Mouse (Mus musculus) macrophage (primary cell): Measurements from ENCODE around the gene Phlpp1. TPM values are rescaled to one million over a fixed set of nuclear protein-coding genes. Genes with fewer than 3 reads are reported as not detected.
"Not testable (repeated sequence)": the region's sequence is repeated elsewhere in the genome, so short reads cannot be mapped to it uniquely, and the experiment has no call there.

Experiments
- H3K27ac ChIP-seq: fragments of 350-480 bp; formaldehyde crosslinking; 2 replicates; pipeline ENCODE4 v1.9.0; 2021
- H3K36me3 ChIP-seq: fragments of 350-480 bp; formaldehyde crosslinking; 2 replicates; pipeline ENCODE4 v1.9.0; 2021; ENCODE audit errors: inconsistent target
- H3K4me3 ChIP-seq: fragments of 350-480 bp; formaldehyde crosslinking; 2 replicates; pipeline ENCODE4 v1.9.0; 2021; ENCODE audit errors: inconsistent target
- H3K79me2 ChIP-seq: fragments of 350-480 bp; formaldehyde crosslinking; 2 replicates; pipeline ENCODE4 v1.9.0; 2021; ENCODE audit errors: inconsistent target
- WGBS: methylation state at CpG from one replicate; pipeline ENCODE4 v1.1.7; 2026; ENCODE audit warnings: inconsistent platforms; ENCODE audit not compliant: missing documents; 5-methylcytosine and 5-hydroxymethylcytosine counted together
- polyA plus RNA-seq: library from polyadenylated mRNA; stranded (reverse); fragments of 250-400 nt; gene quantifications from 3 replicates; pipeline ENCODE4 v1.2.4, GENCODE M21; 2018; ENCODE audit warnings: inconsistent platforms

Gene Phlpp1
- polyA plus RNA-seq, 1 experiment from 2014 or later: 9.7 TPM

- WGBS: 94% methylated on average over 3 of the region's 3 CpGs
- no peaks in the 10 kb centered on the region for H3K79me2 ChIP-seq
- no peak overlapping the region for H3K4me3 ChIP-seq
- no peaks in the 10 kb centered on the region for H3K36me3 ChIP-seq
- no peak overlapping the region for H3K27ac ChIP-seq
Measured at GRCm38 (mm10) chr1:106309394-106310039, 138.0 kb downstream of the Phlpp1 start.

DNA sequence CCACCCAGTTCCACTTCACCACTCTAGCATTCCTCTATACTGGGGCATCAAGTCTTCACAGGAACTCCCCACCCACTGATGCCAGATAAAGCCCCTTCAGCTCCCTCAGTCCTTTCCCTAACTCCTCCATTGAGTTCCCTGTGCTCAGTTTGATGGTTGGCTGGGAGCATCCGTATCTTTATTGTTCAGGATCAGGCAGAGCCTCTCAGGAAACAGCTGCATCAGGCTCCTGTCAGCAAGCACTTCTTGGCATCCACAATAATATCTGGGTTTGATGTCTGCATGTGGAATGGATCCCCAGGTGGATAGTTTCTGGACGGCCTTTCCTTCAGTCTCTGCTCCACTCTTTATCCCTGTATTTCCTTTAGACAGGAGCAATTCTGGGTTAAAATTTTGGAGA, 138.7 kb downstream of the Phlpp1 start:
- 97% methylated on average over 2 of the region's 2 CpGs for WGBS
- H3K36me3 ChIP-seq: no peaks in the 10 kb centered on the region
- H3K4me3 ChIP-seq: no peak overlapping the region
- no peak overlapping the region for H3K27ac ChIP-seq
- H3K79me2 ChIP-seq: no peaks in the 10 kb centered on the region

DNA sequence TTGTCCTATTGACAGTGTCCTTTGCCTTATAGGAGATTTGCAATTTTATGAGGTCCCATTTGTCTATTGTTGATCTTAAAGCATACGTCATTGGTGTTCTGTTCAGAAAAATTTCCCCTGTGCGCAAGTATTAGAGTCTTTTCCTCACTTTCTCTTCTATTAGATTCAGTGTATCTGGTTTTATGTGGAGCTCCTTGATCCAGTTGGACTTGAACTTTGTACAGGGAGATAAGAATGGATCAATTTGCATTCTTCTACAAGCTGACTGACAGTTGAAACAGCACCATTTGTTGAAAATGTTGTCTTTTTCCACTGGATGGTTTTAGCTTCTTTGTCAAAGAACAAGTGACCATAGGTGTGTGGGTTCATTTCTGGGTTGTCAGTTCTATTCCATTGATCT, 140.3 kb downstream of the Phlpp1 start:
- WGBS: 96% methylated on average over 2 of the region's 2 CpGs
- not testable (repeated sequence) for H3K4me3 ChIP-seq, H3K27ac ChIP-seq, H3K36me3 ChIP-seq, H3K79me2 ChIP-seq

GRCm38 (mm10) chr1:106314476-106314875, 142.9 kb downstream of the Phlpp1 start:
- H3K36me3 ChIP-seq: peaks cover 6% of the 10 kb centered on the region; the same call in 1 of the 2 replicates
- no peak overlapping the region for H3K27ac ChIP-seq
- no peaks in the 10 kb centered on the region; the same call in 1 of the 2 replicates for H3K79me2 ChIP-seq
- no peak overlapping the region for H3K4me3 ChIP-seq
- 93% methylated on average over 4 of the region's 4 CpGs for WGBS

DNA sequence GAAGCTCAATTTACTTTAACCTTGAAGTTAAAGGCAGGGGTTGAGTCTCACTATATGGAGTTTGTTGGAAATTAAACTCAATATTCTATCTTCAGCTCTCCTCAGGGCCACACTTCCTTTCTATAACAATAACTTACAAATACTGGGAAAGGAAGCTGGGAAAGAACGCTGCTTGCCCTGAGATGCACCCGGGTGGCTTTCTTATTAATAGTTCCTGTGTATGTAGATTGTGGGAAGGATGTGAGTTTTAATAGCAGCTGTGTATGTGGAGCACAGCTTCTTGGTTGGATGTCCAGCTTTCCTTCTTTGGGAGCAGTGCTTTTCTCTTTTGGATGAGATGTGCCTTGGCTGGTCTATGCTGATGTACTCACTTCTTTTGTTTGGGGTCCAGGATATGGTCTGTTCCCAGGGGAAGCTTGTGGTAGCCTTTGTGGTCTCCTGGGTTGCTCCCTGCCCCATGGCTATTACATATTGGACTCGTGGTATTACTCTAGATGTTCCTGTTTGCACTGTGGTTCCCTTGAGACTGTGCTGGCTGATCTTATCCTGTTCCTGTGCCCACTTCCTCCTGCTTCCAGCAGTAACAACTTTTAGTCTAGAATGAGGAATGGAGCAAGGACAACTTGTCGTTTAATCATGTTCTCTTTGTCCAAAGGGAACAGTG, 145.2 kb downstream of the Phlpp1 start:
- WGBS: 8% methylated on average over 4 of the region's 4 CpGs
- Histone ChIP-seq H3K4me3 (no peak overlapping the region), H3K79me2 (no peaks in the 10 kb centered on the region; the same call in 1 of the 2 replicates), H3K36me3 (peaks cover 6% of the 10 kb centered on the region; the same call in 1 of the 2 replicates), H3K27ac (peak overlapping the region; percentile 40)

GRCm38 (mm10) chr1:106318341-106318740, 146.8 kb downstream of the Phlpp1 start:
- Histone ChIP-seq H3K4me3 (no peak overlapping the region), H3K79me2 (no peaks in the 10 kb centered on the region; the same call in 1 of the 2 replicates), H3K36me3 (peaks cover 6% of the 10 kb centered on the region; the same call in 1 of the 2 replicates), H3K27ac (no peak overlapping the region)
- WGBS: 83% methylated on average over 5 of the region's 5 CpGs

GRCm38 (mm10) chr1:106320583-106320982, 149.0 kb downstream of the Phlpp1 start:
- peaks cover 6% of the 10 kb centered on the region; the same call in 1 of the 2 replicates for H3K36me3 ChIP-seq
- H3K79me2 ChIP-seq: no peaks in the 10 kb centered on the region; the same call in 1 of the 2 replicates
- H3K27ac ChIP-seq: no peak overlapping the region
- WGBS: 47% methylated on average over 1 of the region's 1 CpGs
- H3K4me3 ChIP-seq: no peak overlapping the region

- Histone ChIP-seq H3K36me3 (peaks cover 6% of the 10 kb centered on the region; the same call in 1 of the 2 replicates), H3K27ac (peak overlapping the region; percentile 46), H3K4me3 (no peak overlapping the region), H3K79me2 (no peaks in the 10 kb centered on the region; the same call in 1 of the 2 replicates)
- whole genome bisulfite sequencing: 9% methylated on average over 8 of the region's 8 CpGs
Measured at GRCm38 (mm10) chr1:106321432-106322126, 150.0 kb downstream of the Phlpp1 start.

DNA sequence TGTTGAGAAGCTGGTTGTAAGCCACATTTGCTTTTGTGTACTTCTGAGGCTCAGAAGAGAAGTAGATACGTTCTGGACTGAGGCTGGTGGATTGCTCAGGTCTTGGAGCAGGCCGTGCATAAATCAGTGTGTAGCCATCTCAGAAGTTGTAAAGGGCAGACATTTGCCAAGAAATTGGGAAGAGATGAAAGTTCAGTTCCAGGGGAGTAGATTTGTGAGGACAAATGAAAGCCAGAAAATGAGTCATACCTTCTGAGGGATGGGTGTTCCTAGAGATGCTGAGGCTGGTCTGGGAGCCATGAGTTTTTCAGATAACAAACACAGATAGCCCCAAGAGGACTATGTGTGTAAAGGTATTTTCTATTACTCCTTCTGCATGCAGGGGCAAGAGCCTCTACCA, 155.1 kb downstream of the Phlpp1 start:
- Histone ChIP-seq H3K4me3 (no peak overlapping the region), H3K27ac (no peak overlapping the region), H3K79me2 (no peaks in the 10 kb centered on the region), H3K36me3 (no peaks in the 10 kb centered on the region)
- WGBS: 78% methylated on average over 2 of the region's 2 CpGs

DNA sequence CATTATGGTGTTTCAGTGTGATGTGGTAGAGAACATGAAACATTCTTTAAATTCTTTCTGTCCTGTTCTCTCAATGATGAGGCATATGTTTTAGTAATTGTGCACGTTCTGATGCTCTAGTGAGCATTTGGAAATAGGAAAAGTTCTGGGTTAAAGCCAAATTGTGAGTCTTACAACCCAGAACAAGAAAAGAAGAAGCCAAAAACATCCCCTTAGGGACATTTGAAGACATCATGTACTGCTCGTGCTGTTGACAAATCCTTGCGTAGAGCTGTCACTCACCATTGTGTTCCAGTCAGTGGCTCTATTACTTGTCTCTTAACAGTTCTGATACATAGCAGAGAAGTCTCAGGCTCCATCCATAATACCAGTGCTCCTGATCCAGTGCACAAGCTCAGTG, 170.5 kb downstream of the Phlpp1 start:
- H3K27ac ChIP-seq: no peak overlapping the region
- H3K4me3 ChIP-seq: no peak overlapping the region
- 88% methylated on average over 3 of the region's 3 CpGs for WGBS
- H3K36me3 ChIP-seq: no peaks in the 10 kb centered on the region
- H3K79me2 ChIP-seq: no peaks in the 10 kb centered on the region

DNA sequence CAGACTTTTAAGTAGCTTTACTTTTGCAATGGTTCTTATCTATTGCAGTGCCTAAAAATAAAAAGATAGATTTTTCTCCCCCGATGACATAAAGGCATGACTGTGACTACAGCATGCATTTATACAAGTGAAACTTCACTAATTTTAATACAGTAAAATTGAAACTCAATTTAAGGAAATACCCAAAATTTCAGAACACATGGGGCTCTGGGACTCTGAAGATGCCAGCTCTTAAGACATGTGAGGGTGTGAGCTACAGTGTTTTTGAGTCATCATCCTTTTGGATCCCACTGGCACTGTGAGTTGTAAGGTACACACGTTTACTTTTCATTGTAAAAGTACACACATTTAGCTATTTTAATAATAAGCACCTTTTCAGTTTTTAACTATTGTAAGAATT, 173.7 kb downstream of the Phlpp1 start:
- H3K79me2 ChIP-seq: no peaks in the 10 kb centered on the region
- H3K36me3 ChIP-seq: no peaks in the 10 kb centered on the region
- H3K4me3 ChIP-seq: no peak overlapping the region
- whole genome bisulfite sequencing: 45% methylated on average over 2 of the region's 2 CpGs
- no peak overlapping the region for H3K27ac ChIP-seq

DNA sequence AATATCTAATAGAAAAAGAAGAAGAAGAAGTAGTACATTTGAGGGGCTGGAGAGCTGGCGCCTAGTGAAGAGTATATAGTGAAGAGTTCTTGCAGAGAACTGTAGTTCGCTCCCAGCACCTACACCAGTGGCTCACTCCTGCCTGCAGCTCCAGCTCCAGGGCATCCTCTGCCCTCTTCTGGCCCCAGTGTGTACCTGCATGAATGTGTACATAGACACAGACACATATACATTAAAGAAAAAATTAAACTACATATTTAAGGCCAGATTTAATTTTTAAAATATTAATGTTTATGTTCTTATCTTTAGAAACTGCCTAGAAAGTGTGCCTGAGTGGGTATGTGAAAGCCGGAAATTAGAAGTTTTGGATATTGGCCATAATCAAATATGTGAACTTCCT, 175.2 kb downstream of the Phlpp1 start:
- Histone ChIP-seq H3K79me2 (no peaks in the 10 kb centered on the region), H3K36me3 (no peaks in the 10 kb centered on the region), H3K4me3 (no peak overlapping the region), H3K27ac (no peak overlapping the region)
- WGBS: 100% methylated on average over 3 of the region's 3 CpGs

- H3K36me3 ChIP-seq: no peaks in the 10 kb centered on the region
- no peak overlapping the region for H3K27ac ChIP-seq
- H3K79me2 ChIP-seq: no peaks in the 10 kb centered on the region
- 89% methylated on average over 3 of the region's 3 CpGs for WGBS
- no peak overlapping the region for H3K4me3 ChIP-seq
Measured at GRCm38 (mm10) chr1:106349116-106349515, 177.6 kb downstream of the Phlpp1 start.

DNA sequence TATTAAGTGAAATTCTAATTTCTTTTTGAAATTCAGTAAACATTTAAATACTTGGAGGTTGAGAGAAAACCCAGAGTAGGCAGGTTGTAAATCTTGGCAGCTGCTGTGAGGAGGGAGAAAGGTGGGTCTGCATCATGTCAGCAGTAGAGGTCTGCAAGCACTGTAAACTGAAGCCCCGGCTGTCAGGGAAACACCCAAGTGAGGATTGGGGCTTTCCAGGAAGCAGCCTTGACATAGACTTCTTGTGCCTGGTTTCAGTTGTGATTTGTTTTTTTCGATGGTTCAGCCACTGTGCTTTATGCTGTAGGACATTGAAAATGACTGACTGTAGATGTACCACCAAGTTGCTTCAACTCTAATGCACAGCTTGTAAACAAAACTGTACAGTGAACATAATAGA, 180.0 kb downstream of the Phlpp1 start:
- Histone ChIP-seq H3K36me3 (no peaks in the 10 kb centered on the region), H3K79me2 (no peaks in the 10 kb centered on the region), H3K27ac (no peak overlapping the region), H3K4me3 (no peak overlapping the region)
- 66% methylated on average over 2 of the region's 2 CpGs for WGBS
